Mouse (Mus musculus) heart, postnatal 0 days (tissue): ENCODE measurements around the gene Tex26.

Experiments
- CTCF ChIP-seq: IDR thresholded peaks from 2 replicates; pipeline ENCODE4 v1.5.1; 2016; ENCODE audit warnings: antibody characterized with exemption, control low read depth, low read depth
- EP300 ChIP-seq: IDR thresholded peaks from 2 replicates; pipeline ENCODE4 v1.6.1; 2016; ENCODE audit warnings: antibody characterized with exemption, low read depth

DNA sequence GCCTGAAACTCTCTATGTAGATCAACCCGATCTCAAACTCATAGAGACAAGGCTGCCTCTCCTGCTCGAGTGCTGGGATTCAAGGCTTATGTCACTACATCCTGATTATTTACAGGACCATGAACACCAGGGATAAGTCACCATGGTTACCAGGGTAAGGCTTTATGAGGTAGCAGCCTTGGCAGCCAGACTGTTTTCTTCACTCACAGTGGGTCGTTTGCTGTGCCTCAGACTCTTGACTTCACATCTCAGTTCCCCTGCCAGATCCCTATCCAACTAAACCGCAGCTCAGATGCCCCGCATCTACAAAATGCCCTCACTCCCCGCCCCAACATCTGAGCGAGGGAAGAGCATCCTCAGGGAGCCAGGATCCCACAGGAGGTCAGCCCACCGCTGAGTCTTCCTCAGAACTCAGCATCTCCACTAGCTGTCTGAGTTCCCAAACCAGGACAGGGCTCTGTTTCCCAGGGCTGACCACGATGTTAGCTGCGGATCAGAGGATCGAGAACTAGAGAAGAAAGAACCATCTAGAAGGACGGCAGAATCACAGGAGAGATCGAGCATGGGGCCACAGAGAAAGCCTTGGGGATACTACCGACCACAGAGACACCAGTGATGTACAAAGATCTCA lies 2.3 kb downstream of the Tex26 start:
- no peak for TF ChIP-seq CTCF
- TF ChIP-seq EP300 = no peak
